Mouse (Mus musculus) bone marrow, adult 2 months (tissue): ENCODE measurements around the gene Htra2. TPM values are rescaled to one million over a fixed set of nuclear protein-coding genes. Genes with fewer than 3 reads are reported as not detected.

Experiments used
- H3K27ac ChIP-seq: fragments of 200-500 bp; 2 replicates; pipeline ENCODE4 v1.5.1; 2012; ENCODE audit warnings: low read depth, mild to moderate bottlenecking, control low read depth, inconsistent platforms, low read length; ENCODE audit not compliant: control insufficient read depth, poor library complexity, insufficient read depth
- H3K4me1 ChIP-seq: fragments of 200-500 bp; 2 replicates; pipeline ENCODE4 v1.6.1; 2011; ENCODE audit warnings: low read length; ENCODE audit not compliant: control insufficient read depth, insufficient read depth
- H3K4me3 ChIP-seq: fragments of 200-500 bp; replicated peaks from 2 replicates; pipeline ENCODE3; 2011; ENCODE audit warnings: mild to moderate bottlenecking, low read depth, low read length, control low read depth; ENCODE audit not compliant: control insufficient read depth
- CTCF ChIP-seq: fragments of 200-500 bp; IDR thresholded peaks from 2 replicates; pipeline ENCODE4 v1.5.1; 2011; ENCODE audit warnings: low read length, control low read depth; ENCODE audit not compliant: control insufficient read depth, insufficient read depth
- POLR2A ChIP-seq: fragments of 200-500 bp; IDR thresholded peaks from 2 replicates; pipeline ENCODE4 v1.6.1; 2011; ENCODE audit warnings: low read depth, mild to moderate bottlenecking, control low read depth, low read length, borderline replicate concordance; ENCODE audit not compliant: control insufficient read depth
- WGBS: fragments of 180-500 bp; shearing (Covaris S2); methylation state at CpG from one replicate; pipeline ENCODE4 v1.1.7; 2018; 5-methylcytosine and 5-hydroxymethylcytosine counted together
- polyA plus RNA-seq: library from polyadenylated mRNA; stranded (reverse); fragments of >200 nt; gene quantifications from 2 replicates; pipeline ENCODE4 v1.2.4, GENCODE M21; 2011; ENCODE audit warnings: low replicate concordance; ENCODE audit not compliant: missing spikeins, insufficient read depth, insufficient read length

Htra2 gene
- polyA plus RNA-seq, 1 experiment: 145 TPM

DNA sequence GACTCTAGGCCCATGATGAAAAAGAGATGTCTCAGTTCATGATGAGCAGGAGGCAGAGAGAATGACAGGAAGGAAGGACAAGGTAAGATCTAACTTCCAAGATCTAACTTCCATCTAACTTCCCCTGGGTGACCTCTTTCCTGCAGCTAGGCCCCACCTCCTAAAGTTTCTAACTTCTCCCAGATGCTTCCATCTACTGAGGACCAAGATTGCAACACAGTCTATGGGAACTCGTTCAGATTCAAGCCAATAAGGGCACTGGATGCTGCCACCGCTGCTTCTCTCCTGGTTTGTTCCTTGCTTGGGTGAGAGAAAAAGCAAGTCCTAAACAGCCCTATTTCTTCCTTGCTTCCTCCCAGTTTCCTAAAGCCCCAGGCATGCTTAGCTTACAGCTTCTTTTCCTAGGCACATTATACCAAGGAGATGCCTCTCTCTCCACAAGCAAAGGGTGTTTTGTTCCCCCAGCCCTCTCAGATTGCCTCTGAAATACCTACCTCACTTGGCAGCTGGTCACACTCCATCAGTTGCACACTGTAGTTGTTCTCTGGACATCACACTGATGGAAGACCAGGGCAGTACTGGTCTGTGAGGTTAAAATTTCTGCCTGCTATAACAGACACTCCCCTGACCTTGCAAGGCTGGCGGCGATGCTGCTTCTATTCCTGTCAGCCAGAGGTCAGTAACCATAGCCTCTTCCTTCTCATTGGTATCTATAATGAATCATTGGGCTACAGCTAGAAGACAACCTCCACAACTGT is 34.1 kb downstream of the Htra2 start:
- Histone ChIP-seq H3K4me1 (peaks cover 6% of the 10 kb centered on the region), H3K4me3 (no peak overlapping the region), H3K27ac (no peak overlapping the region)
- TF ChIP-seq CTCF (no peak), POLR2A (no peak)
- WGBS: 74% methylated on average over 4 of the region's 4 CpGs

DNA sequence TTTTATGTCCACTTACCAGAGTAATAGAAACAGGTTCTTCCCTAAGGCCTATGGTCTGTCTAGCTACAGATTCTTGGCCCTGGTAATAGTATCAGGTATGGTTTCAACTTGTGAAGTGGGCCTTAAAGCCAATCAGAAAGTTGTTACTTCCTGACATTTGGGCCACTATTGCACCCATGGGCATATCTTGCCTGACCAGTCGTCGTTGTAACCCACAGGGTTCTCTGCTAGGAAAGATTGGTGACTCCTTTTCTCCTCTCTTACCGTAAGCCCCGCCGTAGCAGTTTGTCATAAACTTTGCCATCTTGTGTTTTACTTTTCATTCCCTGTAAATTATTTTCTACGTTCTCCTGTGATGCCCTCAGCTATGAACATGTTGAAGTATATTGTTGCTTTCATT is 35.0 kb downstream of the Htra2 start:
- Histone ChIP-seq H3K27ac (no peak overlapping the region), H3K4me1 (peaks cover 4% of the 10 kb centered on the region), H3K4me3 (no peak overlapping the region)
- 52% methylated on average over 6 of the region's 6 CpGs for WGBS
- TF ChIP-seq CTCF: no peak
- TF ChIP-seq POLR2A: no peak

DNA sequence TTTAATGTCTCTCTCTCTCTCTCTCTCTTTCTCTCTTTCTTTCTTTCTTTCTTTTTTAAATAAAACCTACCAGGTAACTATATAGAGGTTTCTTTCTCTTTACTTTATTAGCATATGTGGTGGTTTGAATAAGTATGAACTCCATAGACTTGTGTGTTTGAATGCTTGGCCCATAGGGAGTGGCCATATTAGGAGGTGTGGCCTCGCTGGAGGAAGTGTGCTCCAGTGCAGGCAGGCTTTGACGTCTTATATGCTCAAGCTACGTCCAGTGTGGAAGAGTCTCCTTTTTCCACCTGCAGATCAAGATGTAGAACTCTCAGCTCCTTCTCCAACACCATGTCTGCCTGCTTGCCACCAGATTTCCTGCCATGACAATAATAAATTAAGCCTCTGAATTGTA is 36.0 kb downstream of the Htra2 start:
- Histone ChIP-seq H3K27ac (no peak overlapping the region), H3K4me1 (peaks cover 4% of the 10 kb centered on the region), H3K4me3 (no peak overlapping the region)
- WGBS: 72% methylated on average over 3 of the region's 3 CpGs
- no peak for TF ChIP-seq CTCF
- no peak for TF ChIP-seq POLR2A

DNA sequence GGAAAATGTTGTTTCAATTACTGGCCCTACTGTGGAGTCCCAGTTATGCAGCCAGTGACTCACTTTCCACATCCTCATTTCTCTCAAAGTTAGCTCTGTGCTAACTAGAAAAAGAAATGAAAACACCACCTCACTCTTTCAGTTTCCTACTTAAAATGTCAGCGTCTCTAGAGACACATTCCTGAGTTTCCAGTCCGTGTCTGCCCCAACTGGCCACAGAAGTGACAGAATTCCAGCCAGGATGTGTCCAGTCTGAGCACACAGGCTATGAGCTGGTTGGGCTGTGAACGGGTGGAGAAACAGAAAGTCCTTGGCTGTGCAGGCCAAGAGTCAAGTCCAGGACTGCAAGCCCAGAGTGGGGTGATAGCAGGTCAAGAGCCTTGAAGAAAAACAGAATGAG is 37.9 kb downstream of the Htra2 start:
- peaks cover 8% of the 10 kb centered on the region for H3K4me1 ChIP-seq
- WGBS: 67% methylated on average over 3 of the region's 3 CpGs

DNA sequence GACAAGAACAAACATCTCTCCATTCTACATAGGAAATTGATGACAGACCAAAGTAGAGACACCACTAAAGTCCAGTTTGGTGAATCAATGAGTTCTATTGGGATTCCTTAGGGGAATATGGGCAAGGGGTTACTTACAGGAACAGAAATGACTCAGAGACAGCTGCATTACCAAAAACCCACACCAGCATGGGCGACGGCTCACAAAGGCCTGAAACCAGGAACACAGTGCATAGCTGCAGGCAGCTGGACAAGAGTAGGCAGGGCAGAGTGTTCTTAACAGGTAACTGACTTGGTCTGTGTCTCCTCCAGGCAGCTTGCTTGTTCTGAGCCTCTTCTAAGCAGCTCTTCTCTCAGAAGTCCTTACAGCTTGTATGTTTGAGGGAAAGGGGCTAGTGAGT is 39.3 kb downstream of the Htra2 start:
- peaks cover 10% of the 10 kb centered on the region for H3K4me1 ChIP-seq
- no peak for TF ChIP-seq CTCF
- no peak for TF ChIP-seq POLR2A
- WGBS: 77% methylated on average over 2 of the region's 2 CpGs
- peak overlapping the region; percentile 47 for H3K27ac ChIP-seq
- H3K4me3 ChIP-seq: peak overlapping the region; percentile 12

More for the DNA sequence above, 37.9 kb downstream of the Htra2 start:
- peak overlapping the region; percentile 75 for H3K27ac ChIP-seq
- no peak overlapping the region for H3K4me3 ChIP-seq
- TF ChIP-seq CTCF (no peak), POLR2A (no peak)

DNA sequence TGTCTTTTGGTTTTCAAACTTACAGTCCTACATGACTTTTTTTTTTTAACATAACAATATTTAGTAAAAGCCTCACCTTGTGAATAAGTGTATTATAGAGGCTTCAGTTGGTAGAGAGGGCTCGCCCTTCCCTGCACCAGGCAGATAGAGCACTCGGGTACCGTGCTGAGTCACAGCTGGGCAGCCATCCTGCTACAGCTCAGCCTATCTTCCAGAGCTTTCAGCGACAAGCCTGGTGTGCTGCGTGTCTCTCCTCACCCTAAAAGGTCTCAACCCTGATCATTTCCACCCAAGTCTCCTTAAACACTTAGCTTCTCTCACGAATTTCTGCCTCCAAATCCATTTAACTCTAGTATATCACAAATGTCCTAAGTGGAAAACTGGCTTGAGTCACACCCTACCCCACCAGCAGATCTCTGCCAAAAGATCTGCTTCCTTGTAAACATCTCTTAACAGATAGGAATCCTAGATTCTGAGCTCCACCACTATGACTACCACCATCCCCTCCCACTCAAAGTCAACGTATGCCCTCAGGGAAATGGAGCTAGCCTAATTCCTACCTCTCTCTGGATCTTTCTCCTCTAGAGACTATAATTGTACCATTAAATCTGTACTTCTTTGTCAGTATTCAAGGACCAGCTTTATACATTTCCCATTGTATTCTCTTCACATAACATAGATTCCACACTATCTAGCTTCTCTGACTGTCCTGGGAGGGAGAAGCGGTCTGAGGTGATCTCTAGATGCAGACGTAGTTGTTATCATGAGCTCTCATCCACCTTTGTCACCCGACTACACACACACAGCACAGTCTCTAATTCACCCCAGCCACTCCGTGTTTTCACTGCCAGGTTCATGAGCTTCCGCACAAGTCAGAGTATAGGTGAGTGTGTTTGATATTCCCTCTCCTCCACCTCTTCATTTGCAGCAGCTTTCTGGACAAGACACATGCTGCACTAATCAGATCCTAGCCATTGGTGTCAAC is 40.3 kb downstream of the Htra2 start:
- Histone ChIP-seq H3K4me3 (peak overlapping the region; percentile 34), H3K27ac (peak overlapping the region; percentile 78), H3K4me1 (peaks cover 13% of the 10 kb centered on the region)
- 38% methylated on average over 12 of the region's 12 CpGs for WGBS
- TF ChIP-seq POLR2A (peak; percentile 65), CTCF (no peak)

DNA sequence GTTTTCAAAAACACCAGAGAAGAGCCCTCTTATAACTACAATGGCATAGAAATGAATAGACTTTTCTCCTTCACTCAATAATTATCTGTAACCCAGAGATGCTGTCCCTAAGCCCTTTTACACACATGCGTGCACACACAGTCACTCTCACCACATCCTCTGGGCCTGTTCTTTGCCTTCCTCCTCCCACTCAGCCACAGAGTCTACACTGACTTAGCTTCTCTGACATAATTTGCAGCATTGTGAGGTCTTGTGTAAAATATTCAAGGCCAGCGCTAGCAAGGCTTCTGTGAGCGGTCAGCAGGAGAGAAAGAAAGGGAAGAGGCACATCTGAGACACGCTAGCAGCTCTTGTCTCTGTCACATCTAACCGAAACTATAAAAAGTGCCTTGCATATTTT is 41.6 kb downstream of the Htra2 start:
- TF ChIP-seq POLR2A: no peak
- TF ChIP-seq CTCF: no peak
- H3K4me3 ChIP-seq: no peak overlapping the region
- 11% methylated on average over 5 of the region's 5 CpGs for whole genome bisulfite sequencing
- H3K27ac ChIP-seq: peak overlapping the region; percentile 82
- H3K4me1 ChIP-seq: peaks cover 11% of the 10 kb centered on the region

DNA sequence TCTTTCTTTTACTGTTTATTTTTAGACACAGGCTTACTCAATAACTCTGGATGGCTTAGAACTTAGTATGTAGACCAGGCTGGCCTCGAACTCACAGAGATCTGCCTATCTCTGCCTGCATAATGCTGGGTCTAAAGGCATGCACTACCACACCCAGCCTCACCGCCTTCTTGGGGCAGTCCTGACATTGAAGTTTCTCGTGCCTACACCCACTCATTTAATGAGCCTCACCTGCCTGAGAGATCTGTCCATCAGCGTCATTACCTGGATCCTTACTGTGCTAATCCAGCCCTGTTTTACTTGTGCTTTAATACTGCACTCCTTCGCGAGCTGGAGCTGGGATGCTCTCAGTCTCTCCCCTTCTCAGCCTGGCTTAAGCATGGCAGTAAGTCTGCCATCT is 43.3 kb downstream of the Htra2 start:
- no peak for TF ChIP-seq CTCF
- TF ChIP-seq POLR2A: no peak
- H3K27ac ChIP-seq: peak overlapping the region; percentile 63; the same call in 1 of the 2 replicates
- no peak overlapping the region for H3K4me3 ChIP-seq
- H3K4me1 ChIP-seq: peaks cover 15% of the 10 kb centered on the region
- WGBS: 74% methylated on average over 6 of the region's 6 CpGs
